Mouse (Mus musculus) G1E (cell line): ENCODE data around the gene Rnf114. TPM values are rescaled to one million over a fixed set of nuclear protein-coding genes. Genes with fewer than 3 reads are reported as not detected.

ENCODE experiments used
- ATAC-seq: 2 replicates; pipeline ENCODE4 v1.8.0; 2016; ENCODE audit warnings: mild to moderate bottlenecking; ENCODE audit not compliant: insufficient number of reproducible peaks, poor library complexity, low FRiP score, severe bottlenecking; ENCODE audit errors: extremely low read depth
- DNase-seq: peaks from one replicate; pipeline ENCODE4 v3.0.0; 2012; ENCODE audit warnings: low spot score
- H3K27me3 ChIP-seq: 2 replicates; pipeline ENCODE4 v1.6.1; 2012; ENCODE audit warnings: mild to moderate bottlenecking, low read length, inconsistent platforms; ENCODE audit not compliant: insufficient read depth
- H3K36me3 ChIP-seq: replicated peaks from 2 replicates; pipeline ENCODE3; 2012; ENCODE audit warnings: mild to moderate bottlenecking, inconsistent platforms
- H3K4me1 ChIP-seq: 2 replicates; pipeline ENCODE4 v1.6.1; 2012; ENCODE audit warnings: low read depth, low read length, inconsistent platforms, mixed read lengths; ENCODE audit not compliant: insufficient read depth
- H3K4me3 ChIP-seq: 2 replicates; pipeline ENCODE4 v1.5.1; 2012; ENCODE audit warnings: low read depth, mild to moderate bottlenecking, inconsistent platforms, low read length, moderate library complexity, mixed read lengths
- H3K9me3 ChIP-seq: replicated peaks from 2 replicates; pipeline ENCODE4 v1.6.1; 2012; ENCODE audit warnings: inconsistent platforms
- CTCF ChIP-seq: IDR thresholded peaks from 2 replicates; pipeline ENCODE4 v1.5.1; 2012; ENCODE audit warnings: low read depth, low read length, inconsistent platforms, mixed read lengths
- GATA1 ChIP-seq: IDR thresholded peaks from 2 replicates; pipeline ENCODE4 v1.6.1; 2012; ENCODE audit warnings: borderline replicate concordance, low read length, inconsistent platforms, mixed read lengths
- GATA2 ChIP-seq: IDR thresholded peaks from 2 replicates; pipeline ENCODE4 v1.6.1; 2012; ENCODE audit warnings: low read depth, low read length, inconsistent platforms, borderline replicate concordance
- POLR2AphosphoS5 ChIP-seq: IDR thresholded peaks from 2 replicates; pipeline ENCODE4 v1.6.1; 2012; ENCODE audit warnings: low read depth, low read length, inconsistent platforms; ENCODE audit not compliant: insufficient replicate concordance
- TAL1 ChIP-seq: conservative IDR thresholded peaks from 2 replicates; pipeline ENCODE4 v1.6.1; 2012; ENCODE audit warnings: low read depth, low read length, inconsistent platforms, mixed read lengths
- polyA plus RNA-seq: library from polyadenylated mRNA; stranded (reverse); fragments of >175 nt; gene quantifications from 2 replicates; pipeline ENCODE4 v1.2.3, GENCODE M21; 2012
- total RNA-seq, 2 experiments: library from RNA; stranded (forward) in 1 of 2; stranded (reverse) in 1 of 2; fragments of 200-1000 nt in 1 of 2; fragments of >200 nt in 1 of 2; fragmentation: Nextera tagmentation in 1 of 2; gene quantifications; 2 replicates each; pipeline ENCODE4 v1.2.3; 2014 to 2017

Rnf114 gene
- total and polyA plus RNA-seq, 3 experiments: 18.4 to 41.5 (median 32.1) TPM

- Histone ChIP-seq H3K9me3 (no peaks in the 10 kb centered on the region), H3K4me3 (no peak overlapping the region), H3K27me3 (no peaks in the 10 kb centered on the region), H3K4me1 (peaks cover 33% of the 10 kb centered on the region), H3K36me3 (peaks cover 84% of the 10 kb centered on the region)
- TF ChIP-seq TAL1: no peak
- DNase-seq: no peak
- no peak for ATAC-seq
These were observed 6.7 kb upstream of the Rnf114 start for GRCm38 (mm10) chr2:167485501-167486377.

GRCm38 (mm10) chr2:167486573-167486972 is 5.9 kb upstream of the Rnf114 start:
- TF ChIP-seq GATA2 (no peak), TAL1 (no peak), GATA1 (no peak), POLR2AphosphoS5 (no peak), CTCF (no peak)
- H3K4me1 ChIP-seq: peaks cover 42% of the 10 kb centered on the region

GRCm38 (mm10) chr2:167487551-167487950 is 4.9 kb upstream of the Rnf114 start:
- H3K4me1 ChIP-seq: peaks cover 48% of the 10 kb centered on the region
- peaks cover 78% of the 10 kb centered on the region for H3K36me3 ChIP-seq

More at GRCm38 (mm10) chr2:167486573-167486972, 5.9 kb upstream of the Rnf114 start:
- H3K27me3 ChIP-seq: no peaks in the 10 kb centered on the region
- peaks cover 83% of the 10 kb centered on the region for H3K36me3 ChIP-seq
- no peaks in the 10 kb centered on the region for H3K9me3 ChIP-seq
- DNase-seq (no peak), ATAC-seq (no peak)
- no peak overlapping the region for H3K4me3 ChIP-seq

GRCm38 (mm10) chr2:167487994-167488393 is 4.5 kb upstream of the Rnf114 start:
- ATAC-seq (no peak), DNase-seq (no peak)
- TF ChIP-seq POLR2AphosphoS5 (no peak), CTCF (no peak), GATA1 (no peak), TAL1 (no peak), GATA2 (no peak)
- Histone ChIP-seq H3K36me3 (peaks cover 73% of the 10 kb centered on the region), H3K4me1 (peaks cover 48% of the 10 kb centered on the region), H3K27me3 (no peaks in the 10 kb centered on the region), H3K4me3 (no peak overlapping the region), H3K9me3 (no peaks in the 10 kb centered on the region)

More at GRCm38 (mm10) chr2:167487551-167487950, 4.9 kb upstream of the Rnf114 start:
- no peak for TF ChIP-seq GATA1
- no peak for TF ChIP-seq POLR2AphosphoS5
- TF ChIP-seq GATA2: no peak
- TF ChIP-seq CTCF: no peak
- TF ChIP-seq TAL1: no peak
- H3K27me3 ChIP-seq: no peaks in the 10 kb centered on the region
- no peak overlapping the region for H3K4me3 ChIP-seq
- no peaks in the 10 kb centered on the region for H3K9me3 ChIP-seq
- ATAC-seq (no peak), DNase-seq (no peak)

- peaks cover 58% of the 10 kb centered on the region for H3K36me3 ChIP-seq
- no peak for TF ChIP-seq TAL1
- no peak for TF ChIP-seq GATA1
- no peak for TF ChIP-seq CTCF
- H3K4me1 ChIP-seq: peaks cover 54% of the 10 kb centered on the region
- H3K27me3 ChIP-seq: no peaks in the 10 kb centered on the region
- H3K9me3 ChIP-seq: no peaks in the 10 kb centered on the region
- peak overlapping the region; percentile 98; the same call in 1 of the 2 replicates for H3K4me3 ChIP-seq
- no peak for ATAC-seq
- no peak for DNase-seq
These were observed 1.5 kb upstream of the Rnf114 start for GRCm38 (mm10) chr2:167490813-167491525.

- peak; percentile 68 for ATAC-seq
- H3K36me3 ChIP-seq: peaks cover 51% of the 10 kb centered on the region
- peaks cover 37% of the 10 kb centered on the region for H3K4me1 ChIP-seq
- DNase-seq: peak; percentile 90
- H3K27me3 ChIP-seq: no peaks in the 10 kb centered on the region
- no peaks in the 10 kb centered on the region for H3K9me3 ChIP-seq
- TF ChIP-seq CTCF: no peak
- TF ChIP-seq GATA1: no peak
- no peak for TF ChIP-seq TAL1
- no peak for TF ChIP-seq GATA2
- no peak for TF ChIP-seq POLR2AphosphoS5
- H3K4me3 ChIP-seq: peak within 1 kb of the TSS; percentile 98
These were observed 530 bp downstream of the Rnf114 start, which contains the start of gene Spata2 for GRCm38 (mm10) chr2:167492713-167493636. Gene Spata2, minus strand, starts transcription at chr2:167492887.
